Mouse (Mus musculus) ovary, postnatal 14 days (tissue): ENCODE results near the gene Prl2c2.
"Not testable (repeated sequence)": the region's sequence is repeated elsewhere in the genome, so short reads cannot be mapped to it uniquely, and the experiment has no call there.

Experiments
- DNase-seq: peaks from one replicate; pipeline ENCODE4 v3.0.0; 2022; ENCODE audit warnings: low spot score

Prl2c2 gene

GRCm38 (mm10) chr13:13005283-13005682 lies at the start of gene Prl2c2:
TSS of gene Prl2c2 (minus strand) at chr13:13005383.
- not testable (repeated sequence) for DNase-seq

- not testable (repeated sequence) for DNase-seq
Observed at GRCm38 (mm10) chr13:13025872-13026271, 20.7 kb upstream of the Prl2c2 start.

- DNase-seq = not testable (repeated sequence)
Observed at GRCm38 (mm10) chr13:13013993-13014549, 8.9 kb upstream of the Prl2c2 start.
